Mouse (Mus musculus): ENCODE measurements around the gene Ccdc70.

DNA sequence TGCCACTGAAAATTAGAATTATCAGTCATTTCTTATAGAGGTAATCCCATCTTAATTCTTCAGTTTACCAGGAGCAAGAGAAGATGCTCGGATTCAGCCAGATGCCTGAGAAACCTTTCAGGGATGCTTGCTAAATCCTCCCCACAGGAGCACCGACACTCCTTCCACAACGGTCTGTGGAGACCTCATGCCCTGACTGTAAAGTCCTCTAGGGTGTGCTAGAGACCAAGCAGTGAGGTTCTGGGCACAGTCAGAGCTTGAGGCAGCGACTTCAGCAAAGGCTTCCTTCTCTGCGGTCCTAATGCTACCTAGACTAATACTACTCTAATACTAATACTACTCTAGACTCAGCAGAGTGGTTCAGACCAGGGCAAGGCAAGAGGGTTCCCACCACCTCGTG is 22.6 kb downstream of the Ccdc70 start:
- no peak for TF ChIP-seq POLR2A (IDR thresholded peaks at IDR 0.05; ENCODE audit: insufficient read depth, low read depth, low read length)
- TF ChIP-seq CTCF (IDR thresholded peaks at IDR 0.05) = peak; percentile 84
- TF ChIP-seq EP300 (IDR thresholded peaks at IDR 0.05; ENCODE audit: insufficient read depth, low read depth, low read length) = peak; percentile 54; the same call in 1 of the 2 replicates
